Mouse (Mus musculus): ENCODE measurements at regions not wholly inside any gene's neighbourhood (a gene's known extent, or its start where the extent isn't known, plus 50 kb on each side); places are given as distances from the start of the nearest gene placed in this dataset.

DNA sequence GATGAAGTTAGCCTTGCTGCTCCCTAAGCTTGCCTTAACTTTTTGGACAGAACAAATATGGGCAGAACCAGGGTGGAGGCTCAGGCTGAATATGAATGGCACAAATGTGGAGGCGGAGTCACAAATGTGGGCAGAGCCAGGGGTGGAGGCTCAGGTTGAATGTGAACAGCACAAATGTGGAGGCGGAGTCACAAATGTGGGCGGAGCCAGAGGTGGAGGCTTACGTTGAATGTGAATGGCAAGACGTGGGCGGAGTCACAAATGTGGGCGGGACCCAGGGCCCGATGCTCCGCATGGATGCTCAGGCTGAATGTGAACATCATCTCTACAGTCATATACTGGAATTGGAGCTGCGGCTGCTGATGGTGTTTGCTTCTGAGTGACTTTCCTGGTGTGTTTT is 420.0 kb downstream of the Cdh26 start:
- no peak overlapping the region for H3K27ac ChIP-seq (replicated peaks; ENCODE audit: low read depth, low read length)
- ATAC-seq (ENCODE audit: low FRiP score, low read depth) (no peak), DNase-seq (ENCODE audit: low spot score) (no peak)
- WGBS: 82% methylated on average over 10 of the region's 10 CpGs
- TF ChIP-seq POLR2A (IDR thresholded peaks at IDR 0.05; ENCODE audit: borderline replicate concordance, extremely low read depth, insufficient read depth, insufficient read length): no peak
- no peaks in the 10 kb centered on the region for H3K27me3 ChIP-seq (ENCODE audit: control insufficient read depth, insufficient read depth, low read length)
- H3K9ac ChIP-seq (ENCODE audit: low read depth, low read length, severe bottlenecking): no peak overlapping the region
- H3K4me3 ChIP-seq (replicated peaks; ENCODE audit: low read length): no peak overlapping the region
- H3K9me3 ChIP-seq (ENCODE audit: control insufficient read depth, low read length): no peaks in the 10 kb centered on the region
- H3K36me3 ChIP-seq (ENCODE audit: control insufficient read depth, insufficient read depth, low read length): no peaks in the 10 kb centered on the region
- H3K4me1 ChIP-seq (ENCODE audit: control insufficient read depth, insufficient read depth, low read length): peaks cover 17% of the 10 kb centered on the region; the same call in 1 of the 2 replicates
- H3K4me2 ChIP-seq (replicated peaks; ENCODE audit: low read depth, low read length, severe bottlenecking): no peak overlapping the region

DNA sequence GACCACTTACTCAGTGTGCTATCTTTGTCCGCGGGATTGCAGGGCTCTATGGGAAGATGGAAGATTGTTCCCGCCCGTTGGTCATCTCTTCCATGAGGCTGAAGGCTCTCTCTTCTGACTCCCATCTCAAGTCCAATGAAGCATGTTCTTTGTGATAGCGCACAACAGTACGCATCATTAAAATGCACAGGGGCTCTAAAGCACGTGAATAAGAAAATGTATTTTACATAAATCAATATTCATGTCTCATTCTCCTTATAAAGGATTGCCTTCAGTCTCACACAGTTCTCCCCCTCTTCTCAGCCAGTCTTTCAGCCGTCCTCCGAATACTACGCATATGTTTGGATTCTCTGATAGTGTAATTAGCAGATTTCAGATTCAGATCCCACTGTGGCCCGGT is 420.4 kb downstream of the Cdh26 start:
- Histone ChIP-seq H3K9ac (ENCODE audit: low read depth, low read length, severe bottlenecking) (no peak overlapping the region), H3K36me3 (ENCODE audit: control insufficient read depth, insufficient read depth, low read length) (no peaks in the 10 kb centered on the region), H3K27me3 (ENCODE audit: control insufficient read depth, insufficient read depth, low read length) (no peaks in the 10 kb centered on the region), H3K4me2 (replicated peaks; ENCODE audit: low read depth, low read length, severe bottlenecking) (no peak overlapping the region), H3K9me3 (ENCODE audit: control insufficient read depth, low read length) (no peaks in the 10 kb centered on the region), H3K4me1 (ENCODE audit: control insufficient read depth, insufficient read depth, low read length) (peaks cover 17% of the 10 kb centered on the region; the same call in 1 of the 2 replicates), H3K27ac (replicated peaks; ENCODE audit: low read depth, low read length) (no peak overlapping the region), H3K4me3 (replicated peaks; ENCODE audit: low read length) (no peak overlapping the region)
- no peak for DNase-seq (ENCODE audit: low spot score)
- no peak for ATAC-seq (ENCODE audit: low FRiP score, low read depth)
- no peak for TF ChIP-seq POLR2A (IDR thresholded peaks at IDR 0.05; ENCODE audit: borderline replicate concordance, extremely low read depth, insufficient read depth, insufficient read length)
- 89% methylated on average over 11 of the region's 11 CpGs for WGBS

DNA sequence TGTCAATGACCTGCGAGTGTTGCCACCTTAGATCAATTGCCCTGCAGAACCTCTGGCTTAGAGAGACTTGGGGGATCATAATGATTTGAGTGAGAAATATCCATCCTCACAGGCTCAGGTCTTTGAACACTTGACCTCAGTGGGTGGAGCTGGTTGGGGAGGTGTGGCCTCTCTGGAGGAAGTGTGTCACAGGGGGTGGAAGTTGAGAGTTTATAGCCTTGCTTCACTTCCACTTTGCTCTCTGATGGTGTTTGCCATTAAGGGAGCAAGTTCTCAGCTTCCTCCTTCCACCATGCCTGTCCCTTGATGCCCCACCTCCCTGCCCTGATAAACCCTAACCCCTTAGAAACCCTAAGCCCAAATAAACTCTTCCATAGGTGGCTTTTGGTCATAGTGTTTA is 423.7 kb downstream of the Cdh26 start:
- TF ChIP-seq POLR2A (IDR thresholded peaks at IDR 0.05; ENCODE audit: borderline replicate concordance, extremely low read depth, insufficient read depth, insufficient read length): no peak
- 78% methylated on average over 1 of the region's 1 CpGs for WGBS
- Histone ChIP-seq H3K27ac (replicated peaks; ENCODE audit: low read depth, low read length) (no peak overlapping the region), H3K27me3 (ENCODE audit: control insufficient read depth, insufficient read depth, low read length) (no peaks in the 10 kb centered on the region), H3K4me3 (replicated peaks; ENCODE audit: low read length) (no peak overlapping the region), H3K9ac (ENCODE audit: low read depth, low read length, severe bottlenecking) (no peak overlapping the region), H3K4me1 (ENCODE audit: control insufficient read depth, insufficient read depth, low read length) (peaks cover 17% of the 10 kb centered on the region; the same call in 1 of the 2 replicates), H3K36me3 (ENCODE audit: control insufficient read depth, insufficient read depth, low read length) (no peaks in the 10 kb centered on the region), H3K9me3 (ENCODE audit: control insufficient read depth, low read length) (no peaks in the 10 kb centered on the region), H3K4me2 (replicated peaks; ENCODE audit: low read depth, low read length, severe bottlenecking) (no peak overlapping the region)
- ATAC-seq (ENCODE audit: low FRiP score, low read depth): no peak
- DNase-seq (ENCODE audit: low spot score): no peak

DNA sequence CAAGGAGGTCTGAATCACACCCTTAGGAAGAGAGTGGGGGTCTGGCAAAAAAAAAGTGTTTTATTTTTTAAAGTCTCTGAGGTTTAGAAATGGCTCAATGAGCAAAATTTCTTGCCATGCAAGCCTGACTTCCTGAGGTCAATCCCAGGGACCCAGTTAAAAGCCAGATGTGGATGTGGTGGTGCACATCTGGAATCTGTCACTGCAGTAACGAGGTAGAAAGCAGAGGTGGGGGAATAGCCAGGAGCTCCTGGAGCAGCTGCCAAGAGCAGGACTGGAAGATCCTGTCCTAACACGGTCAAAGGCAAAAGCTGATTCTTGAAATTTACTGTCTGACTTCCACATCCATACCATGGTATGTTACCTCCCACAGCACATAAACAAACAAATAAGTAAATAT is 424.4 kb downstream of the Cdh26 start:
- Histone ChIP-seq H3K4me2 (replicated peaks; ENCODE audit: low read depth, low read length, severe bottlenecking) (no peak overlapping the region), H3K27ac (replicated peaks; ENCODE audit: low read depth, low read length) (no peak overlapping the region), H3K9me3 (ENCODE audit: control insufficient read depth, low read length) (no peaks in the 10 kb centered on the region), H3K4me1 (ENCODE audit: control insufficient read depth, insufficient read depth, low read length) (peaks cover 17% of the 10 kb centered on the region; the same call in 1 of the 2 replicates), H3K9ac (ENCODE audit: low read depth, low read length, severe bottlenecking) (no peak overlapping the region), H3K36me3 (ENCODE audit: control insufficient read depth, insufficient read depth, low read length) (no peaks in the 10 kb centered on the region), H3K4me3 (replicated peaks; ENCODE audit: low read length) (no peak overlapping the region), H3K27me3 (ENCODE audit: control insufficient read depth, insufficient read depth, low read length) (no peaks in the 10 kb centered on the region)
- ATAC-seq (ENCODE audit: low FRiP score, low read depth) (peak; percentile 71), DNase-seq (ENCODE audit: low spot score) (peak; percentile 58)
- TF ChIP-seq POLR2A (IDR thresholded peaks at IDR 0.05; ENCODE audit: borderline replicate concordance, extremely low read depth, insufficient read depth, insufficient read length): no peak
- WGBS: 3% methylated on average over 2 of the region's 2 CpGs

- Histone ChIP-seq H3K9me3 (ENCODE audit: control insufficient read depth, low read length) (no peaks in the 10 kb centered on the region), H3K9ac (ENCODE audit: low read depth, low read length, severe bottlenecking) (no peak overlapping the region), H3K4me2 (replicated peaks; ENCODE audit: low read depth, low read length, severe bottlenecking) (no peak overlapping the region), H3K4me1 (ENCODE audit: control insufficient read depth, insufficient read depth, low read length) (peaks cover 4% of the 10 kb centered on the region), H3K27me3 (ENCODE audit: control insufficient read depth, insufficient read depth, low read length) (no peaks in the 10 kb centered on the region), H3K27ac (replicated peaks; ENCODE audit: low read depth, low read length) (no peak overlapping the region), H3K4me3 (replicated peaks; ENCODE audit: low read length) (no peak overlapping the region), H3K36me3 (ENCODE audit: control insufficient read depth, insufficient read depth, low read length) (no peaks in the 10 kb centered on the region)
- no peak for ATAC-seq (ENCODE audit: low FRiP score, low read depth)
- DNase-seq (ENCODE audit: low spot score): no peak
- TF ChIP-seq POLR2A (IDR thresholded peaks at IDR 0.05; ENCODE audit: borderline replicate concordance, extremely low read depth, insufficient read depth, insufficient read length): no peak
These were observed 432.3 kb downstream of the Cdh26 start for GRCm38 (mm10) chr2:178862620-178863019.

DNA sequence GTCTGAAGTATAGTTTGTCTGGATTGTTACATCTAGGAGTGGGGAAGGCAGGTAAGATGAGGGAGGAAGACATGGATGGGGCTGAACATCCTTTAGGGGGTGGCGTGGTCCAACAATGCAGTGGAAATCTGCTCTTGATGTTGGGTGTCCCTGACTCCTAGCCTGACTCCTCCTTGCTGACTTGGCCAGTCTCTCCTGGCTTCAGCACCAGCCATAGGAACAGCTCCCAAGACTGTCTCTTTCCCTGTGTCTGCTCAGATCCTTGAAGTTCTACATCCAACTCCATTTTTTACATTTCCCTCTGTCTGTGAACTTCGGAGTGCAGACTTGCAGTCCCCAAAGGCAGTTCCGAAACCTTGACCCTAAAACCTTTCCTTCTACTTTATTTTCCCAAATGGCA is 436.8 kb downstream of the Cdh26 start:
- no peak for TF ChIP-seq POLR2A (IDR thresholded peaks at IDR 0.05; ENCODE audit: borderline replicate concordance, extremely low read depth, insufficient read depth, insufficient read length)
- H3K9ac ChIP-seq (ENCODE audit: low read depth, low read length, severe bottlenecking): no peak overlapping the region
- no peak overlapping the region for H3K4me3 ChIP-seq (replicated peaks; ENCODE audit: low read length)
- no peaks in the 10 kb centered on the region for H3K36me3 ChIP-seq (ENCODE audit: control insufficient read depth, insufficient read depth, low read length)
- H3K4me2 ChIP-seq (replicated peaks; ENCODE audit: low read depth, low read length, severe bottlenecking): no peak overlapping the region
- DNase-seq (ENCODE audit: low spot score) (peak; percentile 55), ATAC-seq (ENCODE audit: low FRiP score, low read depth) (no peak)
- H3K27me3 ChIP-seq (ENCODE audit: control insufficient read depth, insufficient read depth, low read length): no peaks in the 10 kb centered on the region
- H3K4me1 ChIP-seq (ENCODE audit: control insufficient read depth, insufficient read depth, low read length): no peaks in the 10 kb centered on the region
- H3K27ac ChIP-seq (replicated peaks; ENCODE audit: low read depth, low read length): no peak overlapping the region
- H3K9me3 ChIP-seq (ENCODE audit: control insufficient read depth, low read length): no peaks in the 10 kb centered on the region
- 53% methylated on average over 3 of the region's 3 CpGs for WGBS

Data from limb, embryonic 14.5 days (tissue).